Mouse (Mus musculus) cerebellum, adult 18-20 months (tissue): ENCODE results near the gene Keap1.
A peak's percentile ranks its signal among the peaks of the same experiment; 100 is the strongest.
"Not testable (repeated sequence)": the region's sequence is repeated elsewhere in the genome, so short reads cannot be mapped to it uniquely, and the experiment has no call there.

Experiments
- DNase-seq, 2 experiments: peaks; one replicate each; pipeline ENCODE4 v3.0.0; 2021

Keap1 gene

GRCm38 (mm10) chr9:21225415-21225758, 13.8 kb downstream of the Keap1 start:
- DNase-seq = no peak

GRCm38 (mm10) chr9:21224576-21225414, 14.4 kb downstream of the Keap1 start:
- no peak for DNase-seq

GRCm38 (mm10) chr9:21223906-21224305, 15.3 kb downstream of the Keap1 start:
- no peak for DNase-seq

GRCm38 (mm10) chr9:21223490-21223889, 15.7 kb downstream of the Keap1 start:
- DNase-seq = not testable (repeated sequence)

GRCm38 (mm10) chr9:21221383-21221929, 17.7 kb downstream of the Keap1 start:
- no peak for DNase-seq

- DNase-seq = peak; percentile 96 to 98
Observed at GRCm38 (mm10) chr9:21220490-21221382, 18.4 kb downstream of the Keap1 start.

GRCm38 (mm10) chr9:21219820-21220219, 19.3 kb downstream of the Keap1 start:
- DNase-seq = peak in 1 of 2 experiments; percentile 38

- DNase-seq = no peak
Observed at GRCm38 (mm10) chr9:21216050-21216841, 22.9 kb downstream of the Keap1 start.

- peak; percentile 39 to 42 for DNase-seq
Observed at GRCm38 (mm10) chr9:21213617-21214190, 25.5 kb downstream of the Keap1 start.

GRCm38 (mm10) chr9:21211624-21212023, 27.5 kb downstream of the Keap1 start:
- no peak for DNase-seq

- no peak for DNase-seq
Observed at GRCm38 (mm10) chr9:21210821-21211220, 28.3 kb downstream of the Keap1 start.

- DNase-seq = no peak
Observed at GRCm38 (mm10) chr9:21208626-21209025, 30.5 kb downstream of the Keap1 start.

GRCm38 (mm10) chr9:21206848-21207247, 32.3 kb downstream of the Keap1 start:
- no peak for DNase-seq

GRCm38 (mm10) chr9:21204528-21205272, 34.5 kb downstream of the Keap1 start:
- no peak for DNase-seq

GRCm38 (mm10) chr9:21204156-21204527, 35.0 kb downstream of the Keap1 start:
- no peak for DNase-seq

- no peak for DNase-seq
Observed at GRCm38 (mm10) chr9:21198960-21199359, 40.2 kb downstream of the Keap1 start.

GRCm38 (mm10) chr9:21197981-21198380, 41.2 kb downstream of the Keap1 start:
- peak; percentile 44 for DNase-seq

- peak; percentile 69 to 73 for DNase-seq
Observed at GRCm38 (mm10) chr9:21196521-21197433, 42.4 kb downstream of the Keap1 start.

- not testable (repeated sequence) for DNase-seq
Observed at GRCm38 (mm10) chr9:21195736-21196505, 43.2 kb downstream of the Keap1 start.
